Mouse (Mus musculus) kidney, postnatal 14 days (tissue): ENCODE results near the gene Gm20888.
"Not testable (repeated sequence)": the region's sequence is repeated elsewhere in the genome, so short reads cannot be mapped to it uniquely, and the experiment has no call there.

Experiments
- DNase-seq: peaks from one replicate; pipeline ENCODE4 v3.0.0; 2022; ENCODE audit warnings: mixed read lengths

The Gm20888 gene

GRCm38 (mm10) chrY:70441582-70441981, at the start of gene Gm20888:
Gene Gm20888, plus strand, starts transcription at chrY:70441882.
- not testable (repeated sequence) for DNase-seq
